Mouse (Mus musculus) G1E (cell line): ENCODE measurements at regions not wholly inside any gene's neighbourhood (a gene's known extent, or its start where the extent isn't known, plus 50 kb on each side); places are given as distances from the start of the nearest gene placed in this dataset.

Experiments used
- ATAC-seq: 2 replicates; pipeline ENCODE4 v1.8.0; 2016; ENCODE audit warnings: mild to moderate bottlenecking; ENCODE audit not compliant: insufficient number of reproducible peaks, poor library complexity, low FRiP score, severe bottlenecking; ENCODE audit errors: extremely low read depth
- DNase-seq: peaks from one replicate; pipeline ENCODE4 v3.0.0; 2012; ENCODE audit warnings: low spot score
- H3K27me3 ChIP-seq: 2 replicates; pipeline ENCODE4 v1.6.1; 2012; ENCODE audit warnings: mild to moderate bottlenecking, low read length, inconsistent platforms; ENCODE audit not compliant: insufficient read depth
- H3K36me3 ChIP-seq: replicated peaks from 2 replicates; pipeline ENCODE3; 2012; ENCODE audit warnings: mild to moderate bottlenecking, inconsistent platforms
- H3K4me1 ChIP-seq: 2 replicates; pipeline ENCODE4 v1.6.1; 2012; ENCODE audit warnings: low read depth, low read length, inconsistent platforms, mixed read lengths; ENCODE audit not compliant: insufficient read depth
- H3K4me3 ChIP-seq: 2 replicates; pipeline ENCODE4 v1.5.1; 2012; ENCODE audit warnings: low read depth, mild to moderate bottlenecking, inconsistent platforms, low read length, moderate library complexity, mixed read lengths
- H3K9me3 ChIP-seq: replicated peaks from 2 replicates; pipeline ENCODE4 v1.6.1; 2012; ENCODE audit warnings: inconsistent platforms
- CTCF ChIP-seq: IDR thresholded peaks from 2 replicates; pipeline ENCODE4 v1.5.1; 2012; ENCODE audit warnings: low read depth, low read length, inconsistent platforms, mixed read lengths
- GATA1 ChIP-seq: IDR thresholded peaks from 2 replicates; pipeline ENCODE4 v1.6.1; 2012; ENCODE audit warnings: borderline replicate concordance, low read length, inconsistent platforms, mixed read lengths
- GATA2 ChIP-seq: IDR thresholded peaks from 2 replicates; pipeline ENCODE4 v1.6.1; 2012; ENCODE audit warnings: low read depth, low read length, inconsistent platforms, borderline replicate concordance
- POLR2AphosphoS5 ChIP-seq: IDR thresholded peaks from 2 replicates; pipeline ENCODE4 v1.6.1; 2012; ENCODE audit warnings: low read depth, low read length, inconsistent platforms; ENCODE audit not compliant: insufficient replicate concordance
- TAL1 ChIP-seq: conservative IDR thresholded peaks from 2 replicates; pipeline ENCODE4 v1.6.1; 2012; ENCODE audit warnings: low read depth, low read length, inconsistent platforms, mixed read lengths

DNA sequence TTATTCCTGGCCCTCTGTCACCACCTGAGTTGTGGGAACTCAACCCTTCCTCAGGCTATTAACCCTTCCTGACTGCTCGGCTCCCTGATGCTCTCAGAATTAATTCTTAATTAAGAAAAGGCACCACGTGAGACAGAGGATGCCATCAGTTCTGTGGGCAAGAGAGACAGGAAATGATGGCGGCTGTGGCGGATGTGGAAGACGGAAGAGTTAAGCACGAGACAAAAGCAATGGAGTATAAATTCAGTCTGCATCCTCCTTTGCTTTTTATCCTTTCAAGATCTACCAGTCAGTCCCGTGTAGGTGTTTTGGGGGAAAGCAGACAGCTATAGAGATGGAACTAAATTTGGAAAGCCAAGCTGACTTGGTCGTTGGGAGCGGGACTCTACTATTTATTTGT lies 146.5 kb upstream of the Rap1b start:
- Histone ChIP-seq H3K4me1 (no peaks in the 10 kb centered on the region), H3K4me3 (no peak overlapping the region), H3K9me3 (peaks cover 39% of the 10 kb centered on the region), H3K27me3 (no peaks in the 10 kb centered on the region), H3K36me3 (no peaks in the 10 kb centered on the region)
- ATAC-seq (no peak), DNase-seq (no peak)
- TF ChIP-seq POLR2AphosphoS5 (no peak), CTCF (no peak), TAL1 (no peak), GATA2 (no peak), GATA1 (no peak)

- H3K36me3 ChIP-seq = no peaks in the 10 kb centered on the region
- no peak for ATAC-seq
- no peak overlapping the region for H3K4me3 ChIP-seq
- H3K4me1 ChIP-seq = no peaks in the 10 kb centered on the region
- peaks cover 33% of the 10 kb centered on the region for H3K9me3 ChIP-seq
- no peaks in the 10 kb centered on the region for H3K27me3 ChIP-seq
- TF ChIP-seq GATA1 (no peak), TAL1 (no peak)
- no peak for DNase-seq
Measured at GRCm38 (mm10) chr10:117993809-117994208, 147.8 kb upstream of the Mdm1 start.

DNA sequence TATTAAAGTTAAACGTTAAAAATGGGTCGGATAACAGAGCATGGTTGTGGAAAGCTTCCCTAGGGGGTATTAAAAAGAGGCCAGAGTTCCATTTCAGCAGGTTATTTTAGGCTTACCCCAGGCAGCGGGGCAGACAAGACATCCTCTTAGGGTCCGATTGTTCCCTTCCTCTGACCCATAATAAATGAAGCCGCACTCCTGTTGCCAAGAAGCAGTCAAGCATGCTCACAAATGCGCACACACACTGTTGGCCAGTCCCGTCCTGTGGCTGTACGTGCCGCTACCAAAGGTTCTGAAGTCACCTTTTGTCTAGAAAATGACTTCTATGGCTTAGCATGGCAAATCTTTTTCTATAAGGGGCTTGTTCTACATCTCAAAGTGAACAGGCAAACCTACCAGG lies 146.8 kb upstream of the Mdm1 start:
- TF ChIP-seq POLR2AphosphoS5 (no peak), GATA1 (no peak), GATA2 (no peak), TAL1 (no peak), CTCF (no peak)
- no peak for ATAC-seq
- Histone ChIP-seq H3K36me3 (no peaks in the 10 kb centered on the region), H3K9me3 (peaks cover 25% of the 10 kb centered on the region), H3K4me3 (no peak overlapping the region), H3K27me3 (no peaks in the 10 kb centered on the region), H3K4me1 (no peaks in the 10 kb centered on the region)
- DNase-seq = no peak

- no peaks in the 10 kb centered on the region for H3K27me3 ChIP-seq
- no peak overlapping the region for H3K4me3 ChIP-seq
- ATAC-seq (no peak), DNase-seq (no peak)
- TF ChIP-seq POLR2AphosphoS5 (no peak), GATA2 (no peak), GATA1 (no peak)
- H3K36me3 ChIP-seq = no peaks in the 10 kb centered on the region
- H3K9me3 ChIP-seq = peaks cover 32% of the 10 kb centered on the region
- H3K4me1 ChIP-seq = no peaks in the 10 kb centered on the region
Measured at GRCm38 (mm10) chr10:117997796-117998195, 143.8 kb upstream of the Mdm1 start.

GRCm38 (mm10) chr10:118000591-118000990 lies 141.0 kb upstream of the Mdm1 start:
- TF ChIP-seq GATA1 (no peak), GATA2 (no peak), POLR2AphosphoS5 (no peak), CTCF (no peak), TAL1 (no peak)
- DNase-seq = no peak
- Histone ChIP-seq H3K4me1 (no peaks in the 10 kb centered on the region), H3K27me3 (no peaks in the 10 kb centered on the region), H3K9me3 (peaks cover 34% of the 10 kb centered on the region), H3K36me3 (no peaks in the 10 kb centered on the region), H3K4me3 (no peak overlapping the region)
- ATAC-seq = no peak

GRCm38 (mm10) chr10:118001501-118001900 lies 140.1 kb upstream of the Mdm1 start:
- DNase-seq (no peak), ATAC-seq (no peak)
- TF ChIP-seq TAL1 = no peak
- no peak for TF ChIP-seq CTCF
- TF ChIP-seq POLR2AphosphoS5 = no peak
- TF ChIP-seq GATA1 = no peak
- TF ChIP-seq GATA2 = no peak
- Histone ChIP-seq H3K4me3 (no peak overlapping the region), H3K9me3 (peaks cover 34% of the 10 kb centered on the region), H3K27me3 (no peaks in the 10 kb centered on the region), H3K4me1 (no peaks in the 10 kb centered on the region), H3K36me3 (no peaks in the 10 kb centered on the region)

DNA sequence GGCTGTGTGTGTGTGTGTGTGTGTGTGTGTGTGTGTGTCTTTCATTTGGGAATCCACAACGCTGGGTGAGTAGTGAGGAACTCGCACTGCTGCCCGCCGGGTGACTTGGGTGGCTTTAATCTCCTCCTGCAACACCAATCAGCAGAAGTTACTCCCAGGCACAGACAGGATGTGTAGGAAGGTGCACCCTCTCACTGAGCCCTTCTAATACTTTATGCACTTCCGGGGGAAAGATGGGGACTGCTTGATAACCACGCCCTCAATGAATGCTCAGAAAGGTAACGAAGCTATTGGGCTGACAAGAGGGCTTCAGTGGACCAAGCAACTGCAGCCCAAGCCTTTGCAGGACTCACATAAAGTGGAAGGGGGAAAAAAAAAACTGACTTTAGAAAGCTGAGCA lies 139.6 kb upstream of the Mdm1 start:
- H3K4me3 ChIP-seq = no peak overlapping the region
- TF ChIP-seq POLR2AphosphoS5 (no peak), CTCF (no peak), GATA2 (no peak), TAL1 (no peak), GATA1 (no peak)
- ATAC-seq = no peak
- DNase-seq = no peak
- H3K36me3 ChIP-seq = no peaks in the 10 kb centered on the region
- no peaks in the 10 kb centered on the region for H3K27me3 ChIP-seq
- H3K9me3 ChIP-seq = peaks cover 37% of the 10 kb centered on the region
- H3K4me1 ChIP-seq = no peaks in the 10 kb centered on the region
